Mouse (Mus musculus): ENCODE measurements around the gene Rcsd1. TPM values are rescaled to one million over a fixed set of nuclear protein-coding genes. Genes with fewer than 3 reads are reported as not detected.
"Not testable (repeated sequence)": the region's sequence is repeated elsewhere in the genome, so short reads cannot be mapped to it uniquely, and the experiment has no call there.

Gene Rcsd1
- polyA plus RNA-seq, 1 experiment from 2014 or later, result 7.0 TPM

- WGBS, result 80% methylated on average over 18 of the region's 18 CpGs
Observed at GRCm38 (mm10) chr1:165682056-165682853, 27.3 kb downstream of the Rcsd1 start.

GRCm38 (mm10) chr1:165681045-165681794 is 28.3 kb downstream of the Rcsd1 start:
- Histone ChIP-seq H3K4me2 (no peak overlapping the region), H3K4me1 (no peaks in the 10 kb centered on the region), H3K9me3 (replicated peaks) (no peaks in the 10 kb centered on the region), H3K27ac (no peak overlapping the region), H3K27me3 (no peaks in the 10 kb centered on the region), H3K9ac (no peak overlapping the region), H3K36me3 (ENCODE audit: poor library complexity, severe bottlenecking) (no peaks in the 10 kb centered on the region), H3K4me3 (no peak overlapping the region)
- WGBS, result 72% methylated on average over 13 of the region's 13 CpGs
- no peak for ATAC-seq

More at GRCm38 (mm10) chr1:165682056-165682853, 27.3 kb downstream of the Rcsd1 start:
- Histone ChIP-seq H3K9ac (no peak overlapping the region), H3K4me1 (no peaks in the 10 kb centered on the region), H3K27me3 (no peaks in the 10 kb centered on the region), H3K4me2 (no peak overlapping the region), H3K27ac (no peak overlapping the region), H3K9me3 (replicated peaks) (no peaks in the 10 kb centered on the region), H3K4me3 (no peak overlapping the region), H3K36me3 (ENCODE audit: poor library complexity, severe bottlenecking) (no peaks in the 10 kb centered on the region)
- no peak for ATAC-seq

- H3K4me3 ChIP-seq; H3K4me2 ChIP-seq; H3K27me3 ChIP-seq; H3K36me3 ChIP-seq (ENCODE audit: poor library complexity, severe bottlenecking); H3K27ac ChIP-seq; H3K4me1 ChIP-seq; H3K9me3 ChIP-seq (replicated peaks); H3K9ac ChIP-seq; ATAC-seq: not testable (repeated sequence)
Observed at GRCm38 (mm10) chr1:165680086-165680485, 29.5 kb downstream of the Rcsd1 start.

- Histone ChIP-seq H3K4me2 (no peak overlapping the region), H3K4me3 (no peak overlapping the region), H3K27ac (no peak overlapping the region), H3K36me3 (ENCODE audit: poor library complexity, severe bottlenecking) (no peaks in the 10 kb centered on the region), H3K9ac (no peak overlapping the region), H3K27me3 (no peaks in the 10 kb centered on the region), H3K4me1 (no peaks in the 10 kb centered on the region), H3K9me3 (replicated peaks) (no peaks in the 10 kb centered on the region)
- ATAC-seq, result no peak
- WGBS, result 31% methylated on average over 3 of the region's 3 CpGs
Observed at GRCm38 (mm10) chr1:165679618-165679997, 29.9 kb downstream of the Rcsd1 start.

GRCm38 (mm10) chr1:165678861-165679617 is 30.5 kb downstream of the Rcsd1 start:
- H3K36me3 ChIP-seq (ENCODE audit: poor library complexity, severe bottlenecking), result no peaks in the 10 kb centered on the region
- H3K27ac ChIP-seq, result no peak overlapping the region
- H3K27me3 ChIP-seq, result no peaks in the 10 kb centered on the region
- no peak overlapping the region for H3K9ac ChIP-seq
- H3K4me3 ChIP-seq, result no peak overlapping the region
- no peaks in the 10 kb centered on the region for H3K9me3 ChIP-seq (replicated peaks)
- 64% methylated on average over 15 of the region's 15 CpGs for WGBS
- no peak for ATAC-seq
- no peaks in the 10 kb centered on the region for H3K4me1 ChIP-seq
- H3K4me2 ChIP-seq, result no peak overlapping the region

- Histone ChIP-seq H3K36me3 (ENCODE audit: poor library complexity, severe bottlenecking) (no peaks in the 10 kb centered on the region), H3K9me3 (replicated peaks) (no peaks in the 10 kb centered on the region), H3K9ac (no peak overlapping the region), H3K4me1 (no peaks in the 10 kb centered on the region), H3K27ac (no peak overlapping the region), H3K4me3 (no peak overlapping the region), H3K27me3 (no peaks in the 10 kb centered on the region), H3K4me2 (no peak overlapping the region)
- no peak for ATAC-seq
- 71% methylated on average over 4 of the region's 4 CpGs for WGBS
Observed at GRCm38 (mm10) chr1:165677558-165677957, 32.0 kb downstream of the Rcsd1 start.

GRCm38 (mm10) chr1:165676993-165677392 is 32.6 kb downstream of the Rcsd1 start:
- H3K36me3 ChIP-seq (ENCODE audit: poor library complexity, severe bottlenecking), result no peaks in the 10 kb centered on the region

GRCm38 (mm10) chr1:165675167-165675566 is 34.4 kb downstream of the Rcsd1 start:
- Histone ChIP-seq H3K36me3 (ENCODE audit: poor library complexity, severe bottlenecking) (no peaks in the 10 kb centered on the region), H3K9me3 (replicated peaks) (no peaks in the 10 kb centered on the region), H3K4me1 (no peaks in the 10 kb centered on the region), H3K27ac (no peak overlapping the region), H3K4me3 (no peak overlapping the region), H3K4me2 (no peak overlapping the region), H3K27me3 (no peaks in the 10 kb centered on the region), H3K9ac (no peak overlapping the region)
- no peak for ATAC-seq
- 94% methylated on average over 9 of the region's 9 CpGs for WGBS

More at GRCm38 (mm10) chr1:165676993-165677392, 32.6 kb downstream of the Rcsd1 start:
- no peaks in the 10 kb centered on the region for H3K4me1 ChIP-seq
- H3K4me3 ChIP-seq, result no peak overlapping the region
- no peaks in the 10 kb centered on the region for H3K27me3 ChIP-seq
- no peaks in the 10 kb centered on the region for H3K9me3 ChIP-seq (replicated peaks)
- no peak overlapping the region for H3K9ac ChIP-seq
- H3K27ac ChIP-seq, result no peak overlapping the region
- ATAC-seq, result no peak
- H3K4me2 ChIP-seq, result no peak overlapping the region
- WGBS, result 96% methylated on average over 3 of the region's 3 CpGs

GRCm38 (mm10) chr1:165672355-165672754 is 37.2 kb downstream of the Rcsd1 start:
- no peak overlapping the region for H3K4me2 ChIP-seq
- no peaks in the 10 kb centered on the region for H3K4me1 ChIP-seq
- H3K36me3 ChIP-seq (ENCODE audit: poor library complexity, severe bottlenecking), result no peaks in the 10 kb centered on the region
- ATAC-seq, result no peak
- no peak overlapping the region for H3K27ac ChIP-seq
- H3K9ac ChIP-seq, result no peak overlapping the region
- WGBS, result 77% methylated on average over 9 of the region's 9 CpGs
- H3K4me3 ChIP-seq, result no peak overlapping the region
- no peaks in the 10 kb centered on the region for H3K27me3 ChIP-seq
- no peaks in the 10 kb centered on the region for H3K9me3 ChIP-seq (replicated peaks)

- Histone ChIP-seq H3K4me1 (no peaks in the 10 kb centered on the region), H3K36me3 (ENCODE audit: poor library complexity, severe bottlenecking) (no peaks in the 10 kb centered on the region), H3K4me3 (no peak overlapping the region), H3K27me3 (no peaks in the 10 kb centered on the region), H3K9me3 (replicated peaks) (no peaks in the 10 kb centered on the region), H3K9ac (no peak overlapping the region), H3K27ac (no peak overlapping the region), H3K4me2 (no peak overlapping the region)
- 79% methylated on average over 6 of the region's 6 CpGs for WGBS
- no peak for ATAC-seq
Observed at GRCm38 (mm10) chr1:165670056-165670455, 39.5 kb downstream of the Rcsd1 start.

- H3K27ac ChIP-seq, result no peak overlapping the region
- ATAC-seq, result no peak
- H3K4me2 ChIP-seq, result no peak overlapping the region
- H3K9me3 ChIP-seq (replicated peaks), result no peaks in the 10 kb centered on the region
- H3K36me3 ChIP-seq (ENCODE audit: poor library complexity, severe bottlenecking), result no peaks in the 10 kb centered on the region
- no peaks in the 10 kb centered on the region for H3K27me3 ChIP-seq
- no peak overlapping the region for H3K4me3 ChIP-seq
- 69% methylated on average over 4 of the region's 4 CpGs for WGBS
- H3K9ac ChIP-seq, result no peak overlapping the region
- no peaks in the 10 kb centered on the region for H3K4me1 ChIP-seq
Observed at GRCm38 (mm10) chr1:165668904-165669303, 40.7 kb downstream of the Rcsd1 start.

- peaks cover 12% of the 10 kb centered on the region for H3K4me1 ChIP-seq
- no peak overlapping the region for H3K9ac ChIP-seq
- no peak overlapping the region for H3K4me2 ChIP-seq
- no peak overlapping the region for H3K27ac ChIP-seq
- 74% methylated on average over 13 of the region's 13 CpGs for WGBS
- no peak for ATAC-seq
- no peaks in the 10 kb centered on the region for H3K36me3 ChIP-seq (ENCODE audit: poor library complexity, severe bottlenecking)
- no peaks in the 10 kb centered on the region for H3K27me3 ChIP-seq
- no peak overlapping the region for H3K4me3 ChIP-seq
- H3K9me3 ChIP-seq (replicated peaks), result no peaks in the 10 kb centered on the region
Observed at GRCm38 (mm10) chr1:165667380-165667779, 42.2 kb downstream of the Rcsd1 start.

Data from forebrain, embryonic 13.5 days (tissue).